Mouse (Mus musculus): ENCODE data around the gene Naglu. TPM values are rescaled to one million over a fixed set of nuclear protein-coding genes. Genes with fewer than 3 reads are reported as not detected.

Naglu gene
- polyA plus RNA-seq, 1 experiment from 2014 or later: 8.1 TPM

GRCm38 (mm10) chr11:101087682-101088055 is 17.9 kb downstream of the Naglu start:
- Histone ChIP-seq H3K4me1 (peaks cover 38% of the 10 kb centered on the region), H3K9ac (replicated peaks) (peak overlapping the region; percentile 76), H3K9me3 (no peaks in the 10 kb centered on the region), H3K27ac (replicated peaks) (peak overlapping the region; percentile 86), H3K36me3 (peaks cover 42% of the 10 kb centered on the region), H3K4me2 (replicated peaks) (peak overlapping the region; percentile 89), H3K27me3 (no peaks in the 10 kb centered on the region), H3K4me3 (peak overlapping the region; percentile 73)
- ATAC-seq (replicated peaks): no peak
- 13% methylated on average over 8 of the region's 8 CpGs for WGBS

GRCm38 (mm10) chr11:101089931-101090330 is 20.1 kb downstream of the Naglu start:
- no peak overlapping the region for H3K4me3 ChIP-seq

GRCm38 (mm10) chr11:101094930-101095313 is 25.1 kb downstream of the Naglu start:
- WGBS: 0% methylated on average over 18 of the region's 18 CpGs
- Histone ChIP-seq H3K9me3 (no peaks in the 10 kb centered on the region), H3K27ac (replicated peaks) (peak overlapping the region; percentile 89), H3K9ac (replicated peaks) (peak overlapping the region; percentile 71), H3K27me3 (no peaks in the 10 kb centered on the region), H3K36me3 (peaks cover 68% of the 10 kb centered on the region), H3K4me1 (peaks cover 19% of the 10 kb centered on the region), H3K4me3 (peak overlapping the region; percentile 90), H3K4me2 (replicated peaks) (peak overlapping the region; percentile 83)
- no peak; the same call in 1 of the 2 replicates for ATAC-seq (replicated peaks)

More at GRCm38 (mm10) chr11:101089931-101090330, 20.1 kb downstream of the Naglu start:
- Histone ChIP-seq H3K9ac (replicated peaks) (no peak overlapping the region), H3K27me3 (no peaks in the 10 kb centered on the region), H3K9me3 (no peaks in the 10 kb centered on the region), H3K36me3 (peaks cover 51% of the 10 kb centered on the region), H3K27ac (replicated peaks) (no peak overlapping the region), H3K4me1 (peaks cover 41% of the 10 kb centered on the region), H3K4me2 (replicated peaks) (no peak overlapping the region)
- ATAC-seq (replicated peaks): no peak
- WGBS: 92% methylated on average over 1 of the region's 1 CpGs

- H3K36me3 ChIP-seq: peaks cover 68% of the 10 kb centered on the region
- whole genome bisulfite sequencing: under 1% methylated on average over 43 of the region's 43 CpGs
Measured at GRCm38 (mm10) chr11:101095314-101096024, 25.7 kb downstream of the Naglu start, which contains the start of gene Psmc3ip. Psmc3ip (minus strand) TSS chr11:101095436.

GRCm38 (mm10) chr11:101098231-101098630 is 28.4 kb downstream of the Naglu start:
- Histone ChIP-seq H3K27me3 (no peaks in the 10 kb centered on the region), H3K4me2 (replicated peaks) (no peak overlapping the region), H3K27ac (replicated peaks) (no peak overlapping the region), H3K4me1 (peaks cover 19% of the 10 kb centered on the region), H3K9me3 (no peaks in the 10 kb centered on the region), H3K4me3 (no peak overlapping the region), H3K9ac (replicated peaks) (no peak overlapping the region), H3K36me3 (peaks cover 56% of the 10 kb centered on the region)
- 90% methylated on average over 8 of the region's 8 CpGs for WGBS
- ATAC-seq (replicated peaks): no peak

More at GRCm38 (mm10) chr11:101095314-101096024, 25.7 kb downstream of the Naglu start, which contains the start of gene Psmc3ip:
- Histone ChIP-seq H3K27me3 (no peaks in the 10 kb centered on the region), H3K4me3 (peak within 1 kb of the TSS; percentile 90), H3K9ac (replicated peaks) (peak within 1 kb of the TSS; percentile 71), H3K4me2 (replicated peaks) (peak within 1 kb of the TSS; percentile 83), H3K9me3 (no peaks in the 10 kb centered on the region), H3K4me1 (peaks cover 19% of the 10 kb centered on the region), H3K27ac (replicated peaks) (peak within 1 kb of the TSS; percentile 89)
- ATAC-seq (replicated peaks): peak; percentile 96

- no peaks in the 10 kb centered on the region for H3K9me3 ChIP-seq
- no peaks in the 10 kb centered on the region for H3K27me3 ChIP-seq
- H3K27ac ChIP-seq (replicated peaks): no peak overlapping the region
- H3K4me1 ChIP-seq: no peaks in the 10 kb centered on the region
- H3K9ac ChIP-seq (replicated peaks): no peak overlapping the region
- ATAC-seq (replicated peaks): no peak
- WGBS: 91% methylated on average over 5 of the region's 5 CpGs
- H3K4me2 ChIP-seq (replicated peaks): no peak overlapping the region
- H3K4me3 ChIP-seq: no peak overlapping the region
- H3K36me3 ChIP-seq: peaks cover 52% of the 10 kb centered on the region
Measured at GRCm38 (mm10) chr11:101103011-101103410, 33.2 kb downstream of the Naglu start.

- Histone ChIP-seq H3K4me3 (no peak overlapping the region), H3K4me1 (peaks cover 4% of the 10 kb centered on the region; the same call in 1 of the 2 replicates), H3K4me2 (replicated peaks) (no peak overlapping the region), H3K9ac (replicated peaks) (no peak overlapping the region), H3K27me3 (no peaks in the 10 kb centered on the region), H3K27ac (replicated peaks) (no peak overlapping the region), H3K36me3 (peaks cover 13% of the 10 kb centered on the region), H3K9me3 (no peaks in the 10 kb centered on the region)
- ATAC-seq (replicated peaks): no peak
- WGBS: 54% methylated on average over 4 of the region's 4 CpGs
Measured at GRCm38 (mm10) chr11:101109351-101109750, 39.5 kb downstream of the Naglu start.

- Histone ChIP-seq H3K36me3 (peaks cover 7% of the 10 kb centered on the region; the same call in 1 of the 2 replicates), H3K4me1 (peaks cover 17% of the 10 kb centered on the region), H3K4me3 (no peak overlapping the region), H3K9me3 (no peaks in the 10 kb centered on the region), H3K27ac (replicated peaks) (no peak overlapping the region), H3K27me3 (no peaks in the 10 kb centered on the region), H3K9ac (replicated peaks) (no peak overlapping the region), H3K4me2 (replicated peaks) (no peak overlapping the region)
- WGBS: 75% methylated on average over 5 of the region's 5 CpGs
- no peak for ATAC-seq (replicated peaks)
Measured at GRCm38 (mm10) chr11:101110708-101111107, 40.9 kb downstream of the Naglu start.

GRCm38 (mm10) chr11:101111178-101111577 is 41.4 kb downstream of the Naglu start:
- ATAC-seq (replicated peaks): no peak
- H3K4me3 ChIP-seq: no peak overlapping the region
- no peak overlapping the region for H3K9ac ChIP-seq (replicated peaks)
- H3K27me3 ChIP-seq: no peaks in the 10 kb centered on the region
- no peak overlapping the region for H3K4me2 ChIP-seq (replicated peaks)
- WGBS: 87% methylated on average over 4 of the region's 4 CpGs
- peaks cover 22% of the 10 kb centered on the region for H3K4me1 ChIP-seq
- no peak overlapping the region for H3K27ac ChIP-seq (replicated peaks)
- no peaks in the 10 kb centered on the region for H3K9me3 ChIP-seq
- peaks cover 6% of the 10 kb centered on the region; the same call in 1 of the 2 replicates for H3K36me3 ChIP-seq

- Histone ChIP-seq H3K4me2 (replicated peaks) (no peak overlapping the region), H3K36me3 (peaks cover 6% of the 10 kb centered on the region; the same call in 1 of the 2 replicates), H3K4me3 (no peak overlapping the region), H3K9ac (replicated peaks) (no peak overlapping the region), H3K9me3 (no peaks in the 10 kb centered on the region), H3K27ac (replicated peaks) (no peak overlapping the region), H3K27me3 (no peaks in the 10 kb centered on the region), H3K4me1 (peaks cover 25% of the 10 kb centered on the region)
- WGBS: 84% methylated on average over 3 of the region's 3 CpGs
- ATAC-seq (replicated peaks): no peak
Measured at GRCm38 (mm10) chr11:101112186-101112585, 42.4 kb downstream of the Naglu start.

- no peak for ATAC-seq (replicated peaks)
- Histone ChIP-seq H3K27me3 (no peaks in the 10 kb centered on the region), H3K36me3 (peaks cover 6% of the 10 kb centered on the region; the same call in 1 of the 2 replicates), H3K4me2 (replicated peaks) (no peak overlapping the region), H3K4me3 (no peak overlapping the region), H3K4me1 (peaks cover 43% of the 10 kb centered on the region), H3K9me3 (no peaks in the 10 kb centered on the region), H3K27ac (replicated peaks) (peak overlapping the region; percentile 51), H3K9ac (replicated peaks) (no peak overlapping the region; the same call in 1 of the 2 replicates)
- 15% methylated on average over 2 of the region's 2 CpGs for WGBS
Measured at GRCm38 (mm10) chr11:101115564-101115963, 45.8 kb downstream of the Naglu start.

GRCm38 (mm10) chr11:101118105-101118504 is 48.3 kb downstream of the Naglu start:
- peak overlapping the region; percentile 74; the same call in 1 of the 2 replicates for H3K4me3 ChIP-seq
- H3K4me1 ChIP-seq: peaks cover 55% of the 10 kb centered on the region
- no peak overlapping the region for H3K27ac ChIP-seq (replicated peaks)
- H3K27me3 ChIP-seq: no peaks in the 10 kb centered on the region
- H3K9ac ChIP-seq (replicated peaks): peak overlapping the region; percentile 90; the same call in 1 of the 2 replicates
- 61% methylated on average over 4 of the region's 4 CpGs for WGBS
- H3K4me2 ChIP-seq (replicated peaks): peak overlapping the region; percentile 93
- no peaks in the 10 kb centered on the region for H3K9me3 ChIP-seq
- H3K36me3 ChIP-seq: peaks cover 9% of the 10 kb centered on the region
- no peak for ATAC-seq (replicated peaks)

Data from forebrain, embryonic 15.5 days (tissue).